Mouse (Mus musculus) midbrain, embryonic 14.5 days (tissue): Measurements from ENCODE around the gene Pgap3. TPM values are rescaled to one million over a fixed set of nuclear protein-coding genes. Genes with fewer than 3 reads are reported as not detected.
"Not testable (repeated sequence)": the region's sequence is repeated elsewhere in the genome, so short reads cannot be mapped to it uniquely, and the experiment has no call there.

Source experiments
- ATAC-seq: fragments of 200-750 bp; cut with Nextera tagmentation; 2 replicates; pipeline ENCODE4 v1.8.0; 2017; ENCODE audit warnings: moderate number of reproducible peaks, moderate library complexity; ENCODE audit not compliant: low FRiP score, low TSS enrichment
- DNase-seq: peaks from one replicate; pipeline ENCODE4 v3.0.0-alpha.2; 2015
- H3K27ac ChIP-seq: fragments of 300-500 bp; sonication (generic); replicated peaks from 2 replicates; pipeline ENCODE4 v1.5.1; 2014; ENCODE audit warnings: mild to moderate bottlenecking, low read depth, low read length, moderate library complexity
- H3K27me3 ChIP-seq: fragments of 300-500 bp; sonication (generic); 2 replicates; pipeline ENCODE4 v1.6.1; 2014; ENCODE audit warnings: low read length, control low read depth, mixed read lengths; ENCODE audit not compliant: control insufficient read depth, insufficient read depth
- H3K36me3 ChIP-seq: fragments of 300-500 bp; sonication (generic); 2 replicates; pipeline ENCODE4 v1.6.1; 2014; ENCODE audit warnings: low read length, control low read depth; ENCODE audit not compliant: control insufficient read depth, insufficient read depth
- H3K4me1 ChIP-seq: fragments of 300-500 bp; sonication (generic); 2 replicates; pipeline ENCODE4 v1.6.1; 2014; ENCODE audit warnings: mild to moderate bottlenecking, antibody characterized with exemption, low read length, control low read depth; ENCODE audit not compliant: control insufficient read depth, insufficient read depth
- H3K4me2 ChIP-seq: fragments of 300-500 bp; sonication (generic); 2 replicates; pipeline ENCODE4 v1.6.1; 2014; ENCODE audit warnings: mild to moderate bottlenecking, low read length, moderate library complexity
- H3K4me3 ChIP-seq: fragments of 300-500 bp; sonication (generic); replicated peaks from 2 replicates; pipeline ENCODE4 v1.5.1; 2014; ENCODE audit warnings: low read depth, low read length
- H3K9ac ChIP-seq: fragments of 300-500 bp; sonication (generic); replicated peaks from 2 replicates; pipeline ENCODE4 v1.6.1; 2014; ENCODE audit warnings: mild to moderate bottlenecking, low read length, moderate library complexity
- H3K9me3 ChIP-seq: fragments of 300-500 bp; sonication (generic); 2 replicates; pipeline ENCODE4 v1.6.1; 2016; ENCODE audit warnings: low read length, control low read depth, mixed read lengths; ENCODE audit not compliant: control insufficient read depth
- WGBS: fragments of 180-500 bp; shearing (Covaris S2); extraction: QIAGEN DNeasy Blood & Tissue Kit; methylation state at CpG from one replicate; pipeline ENCODE4 v1.1.7; 2014; 5-methylcytosine and 5-hydroxymethylcytosine counted together
- polyA plus RNA-seq: library from polyadenylated mRNA; unstranded; fragments of >200 nt; fragmentation: Nextera tagmentation; extraction: Ambion mirVana; gene quantifications from 2 replicates; pipeline ENCODE4 v1.2.1, GENCODE M21; 2014

Pgap3 gene
- polyA plus RNA-seq, 1 experiment from 2014 or later, result 6.4 TPM

- H3K4me3 ChIP-seq, H3K9me3 ChIP-seq, ATAC-seq, H3K27ac ChIP-seq, DNase-seq, H3K4me1 ChIP-seq, H3K9ac ChIP-seq, H3K4me2 ChIP-seq: not testable (repeated sequence)
- Histone ChIP-seq H3K27me3 (peaks cover 10% of the 10 kb centered on the region; the same call in 1 of the 2 replicates), H3K36me3 (peaks cover 35% of the 10 kb centered on the region)
- WGBS, result 49% methylated on average over 2 of the region's 2 CpGs
These were observed 17.9 kb downstream of the Pgap3 start for GRCm38 (mm10) chr11:98382405-98382804.

GRCm38 (mm10) chr11:98381651-98382050, 18.6 kb downstream of the Pgap3 start:
- no peak overlapping the region for H3K27ac ChIP-seq
- no peaks in the 10 kb centered on the region for H3K4me1 ChIP-seq
- H3K36me3 ChIP-seq, result peaks cover 43% of the 10 kb centered on the region
- 96% methylated on average over 2 of the region's 2 CpGs for WGBS
- DNase-seq (no peak), ATAC-seq (no peak)
- H3K9ac ChIP-seq, result no peak overlapping the region
- no peaks in the 10 kb centered on the region for H3K9me3 ChIP-seq
- no peak overlapping the region for H3K4me3 ChIP-seq
- peaks cover 3% of the 10 kb centered on the region; the same call in 1 of the 2 replicates for H3K27me3 ChIP-seq
- H3K4me2 ChIP-seq, result no peak overlapping the region

GRCm38 (mm10) chr11:98380106-98380505, 20.2 kb downstream of the Pgap3 start:
- no peak overlapping the region for H3K4me2 ChIP-seq
- H3K4me3 ChIP-seq, result no peak overlapping the region
- no peaks in the 10 kb centered on the region for H3K9me3 ChIP-seq
- H3K9ac ChIP-seq, result no peak overlapping the region
- H3K4me1 ChIP-seq, result no peaks in the 10 kb centered on the region
- H3K27me3 ChIP-seq, result no peaks in the 10 kb centered on the region
- peaks cover 58% of the 10 kb centered on the region for H3K36me3 ChIP-seq
- WGBS, result 83% methylated on average over 6 of the region's 6 CpGs
- no peak overlapping the region for H3K27ac ChIP-seq
- DNase-seq (peak; percentile 53), ATAC-seq (no peak)

GRCm38 (mm10) chr11:98379379-98379778, 20.9 kb downstream of the Pgap3 start:
- DNase-seq, result no peak
- Histone ChIP-seq H3K9ac (no peak overlapping the region), H3K9me3 (no peaks in the 10 kb centered on the region), H3K4me1 (no peaks in the 10 kb centered on the region), H3K4me2 (no peak overlapping the region), H3K4me3 (no peak overlapping the region), H3K27ac (no peak overlapping the region), H3K27me3 (no peaks in the 10 kb centered on the region), H3K36me3 (peaks cover 64% of the 10 kb centered on the region)
- no peak for ATAC-seq
- WGBS, result 91% methylated on average over 7 of the region's 7 CpGs

GRCm38 (mm10) chr11:98377787-98378186, 22.5 kb downstream of the Pgap3 start:
- Histone ChIP-seq H3K27me3 (no peaks in the 10 kb centered on the region), H3K4me3 (no peak overlapping the region), H3K4me1 (no peaks in the 10 kb centered on the region), H3K9ac (no peak overlapping the region), H3K4me2 (no peak overlapping the region), H3K27ac (no peak overlapping the region), H3K36me3 (peaks cover 64% of the 10 kb centered on the region), H3K9me3 (no peaks in the 10 kb centered on the region)
- 89% methylated on average over 11 of the region's 11 CpGs for WGBS
- ATAC-seq (no peak), DNase-seq (no peak)

GRCm38 (mm10) chr11:98376756-98377155, 23.5 kb downstream of the Pgap3 start:
- ATAC-seq (no peak), DNase-seq (no peak)
- WGBS, result 74% methylated on average over 5 of the region's 5 CpGs
- H3K4me2 ChIP-seq, result no peak overlapping the region
- no peak overlapping the region for H3K4me3 ChIP-seq
- peaks cover 3% of the 10 kb centered on the region for H3K4me1 ChIP-seq
- H3K27ac ChIP-seq, result no peak overlapping the region
- no peaks in the 10 kb centered on the region for H3K9me3 ChIP-seq
- peaks cover 64% of the 10 kb centered on the region for H3K36me3 ChIP-seq
- H3K9ac ChIP-seq, result no peak overlapping the region
- no peaks in the 10 kb centered on the region for H3K27me3 ChIP-seq

GRCm38 (mm10) chr11:98374266-98374665, 26.0 kb downstream of the Pgap3 start:
- no peak overlapping the region for H3K27ac ChIP-seq
- H3K4me1 ChIP-seq, result peaks cover 14% of the 10 kb centered on the region
- no peaks in the 10 kb centered on the region for H3K27me3 ChIP-seq
- H3K9ac ChIP-seq, result no peak overlapping the region
- no peaks in the 10 kb centered on the region for H3K9me3 ChIP-seq
- ATAC-seq (no peak), DNase-seq (no peak)
- peaks cover 47% of the 10 kb centered on the region for H3K36me3 ChIP-seq
- 81% methylated on average over 8 of the region's 8 CpGs for WGBS
- no peak overlapping the region for H3K4me2 ChIP-seq
- H3K4me3 ChIP-seq, result no peak overlapping the region

- H3K27ac ChIP-seq, result no peak overlapping the region
- H3K36me3 ChIP-seq, result peaks cover 37% of the 10 kb centered on the region
- H3K4me3 ChIP-seq, result no peak overlapping the region
- H3K9me3 ChIP-seq, result no peaks in the 10 kb centered on the region
- 93% methylated on average over 6 of the region's 6 CpGs for WGBS
- no peak for ATAC-seq
- H3K27me3 ChIP-seq, result no peaks in the 10 kb centered on the region
- no peak overlapping the region for H3K4me2 ChIP-seq
- no peak overlapping the region for H3K9ac ChIP-seq
- H3K4me1 ChIP-seq, result peaks cover 14% of the 10 kb centered on the region
- no peak for DNase-seq
These were observed 27.0 kb downstream of the Pgap3 start for GRCm38 (mm10) chr11:98373244-98373643.

GRCm38 (mm10) chr11:98372406-98372805, 27.9 kb downstream of the Pgap3 start:
- Histone ChIP-seq H3K4me2 (peak overlapping the region; percentile 25; the same call in 1 of the 2 replicates), H3K27ac (no peak overlapping the region), H3K4me1 (peaks cover 14% of the 10 kb centered on the region), H3K4me3 (no peak overlapping the region), H3K27me3 (no peaks in the 10 kb centered on the region), H3K36me3 (peaks cover 28% of the 10 kb centered on the region), H3K9ac (no peak overlapping the region), H3K9me3 (no peaks in the 10 kb centered on the region)
- 6% methylated on average over 2 of the region's 2 CpGs for WGBS
- DNase-seq, result peak; percentile 86
- no peak for ATAC-seq
